Mouse (Mus musculus): Measurements from ENCODE around the gene Smap2. TPM values are rescaled to one million over a fixed set of nuclear protein-coding genes. Genes with fewer than 3 reads are reported as not detected.

The Smap2 gene
- total RNA-seq, 2 experiments from 2014 or later: 43.8 to 51.5 TPM

Small RNAs within 50 kb of the gene (microRNA-seq; reads per million reads assigned to microRNA genes)
- gene Mir7015: 0.76 to 1.1 reads per million in 2 experiments

Other genes starting within 250 kb of the Smap2 start
- gene Nfyc, start 185.7 kb downstream of the Smap2 start, total RNA-seq (2021): 10 to 100 TPM; 39.5 to 42.6 TPM
- gene Rims3, start 162.4 kb downstream of the Smap2 start, total RNA-seq (2021): under 1 TPM in 1 of 2 experiments, not detected in 1; 0.05 TPM
- 1 to 10 TPM; 1.9 to 2.0 TPM for gene Exo5, start 92.2 kb downstream of the Smap2 start, total RNA-seq (2021)
- 1 to 10 TPM in 1 of 2 experiments, under 1 TPM in 1; 0.75 to 1.1 TPM for gene Zfp69, start 65.5 kb downstream of the Smap2 start, total RNA-seq (2021)
- under 1 TPM in 1 of 2 experiments, not detected in 1; 0.41 TPM for gene Col9a2, start 22.1 kb upstream of the Smap2 start, total RNA-seq (2021)
- gene Zmpste24, start 81.0 kb upstream of the Smap2 start, total RNA-seq (2021): 10 to 100 TPM; 24.5 TPM
- gene Tmco2, start 92.0 kb upstream of the Smap2 start, total RNA-seq (2021): not detected
- gene Rlf, start 197.8 kb upstream of the Smap2 start, total RNA-seq (2021): 1 to 10 TPM; 8.8 to 9.1 TPM